Mouse (Mus musculus): ENCODE measurements around the gene Cse1l. TPM values are rescaled to one million over a fixed set of nuclear protein-coding genes. Genes with fewer than 3 reads are reported as not detected.
A peak's percentile ranks its signal among the peaks of the same experiment; 100 is the strongest.

Cse1l gene
- 10 to 100 TPM; 56.4 to 77.0 TPM for total RNA-seq (2021)
- polyA plus RNA-seq (2012; rRNA removed): 8.9 and 12.6 TPM in 2 replicates
- long read RNA-seq, transcript Cse1l-201 (25 exons, 3,641 nt): major isoform, 19 of 23 reads
- long read RNA-seq, partial matches to known transcripts: 2 of 23 reads
- long read RNA-seq, other reads (novel, unspliced or antisense): 2 of 23 reads

DNA sequence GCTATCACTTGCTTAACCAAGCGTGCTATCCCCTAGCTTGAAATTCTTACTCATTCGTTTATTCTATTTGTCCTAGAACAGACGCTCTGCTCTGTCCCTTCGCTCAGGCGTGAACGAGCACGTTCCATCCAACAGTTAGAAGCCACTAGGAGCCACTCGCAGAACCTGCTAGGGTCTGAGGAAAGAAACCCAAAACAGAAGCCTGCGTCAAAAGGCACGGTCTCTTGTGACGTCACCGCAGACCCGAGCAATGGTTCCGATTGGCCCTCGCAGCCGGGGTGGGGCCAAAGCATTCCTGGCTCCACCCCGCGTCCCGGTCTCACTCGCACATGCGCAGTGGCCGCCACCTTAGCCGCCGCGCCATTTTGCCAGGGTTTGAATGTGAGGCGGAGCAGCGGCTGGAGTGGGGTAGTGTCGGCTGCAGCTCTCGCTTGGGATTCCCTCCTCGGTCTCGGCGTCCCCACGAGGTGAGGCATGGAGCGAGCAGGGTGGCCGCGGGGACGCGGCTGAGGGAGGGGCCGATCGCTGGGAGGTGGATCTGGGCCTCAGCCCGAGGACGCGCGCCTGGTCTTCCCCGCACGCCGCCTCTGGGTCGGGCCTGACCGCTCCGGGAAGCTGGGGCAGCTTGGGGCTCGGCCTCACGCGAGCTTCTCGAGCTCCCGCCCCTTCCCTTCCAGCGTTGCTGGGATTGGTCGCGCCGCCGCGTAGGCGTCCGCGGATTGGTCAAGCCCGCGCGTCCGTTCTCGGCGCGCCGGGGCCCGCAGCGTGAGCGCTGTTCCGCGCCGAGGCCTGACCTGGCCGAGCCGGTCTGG is at the start of gene Cse1l:
Gene Cse1l (plus strand): TSS at position 330 of the 812 bp plus-strand sequence.
- DNase-seq: peak; percentile 97

DNA sequence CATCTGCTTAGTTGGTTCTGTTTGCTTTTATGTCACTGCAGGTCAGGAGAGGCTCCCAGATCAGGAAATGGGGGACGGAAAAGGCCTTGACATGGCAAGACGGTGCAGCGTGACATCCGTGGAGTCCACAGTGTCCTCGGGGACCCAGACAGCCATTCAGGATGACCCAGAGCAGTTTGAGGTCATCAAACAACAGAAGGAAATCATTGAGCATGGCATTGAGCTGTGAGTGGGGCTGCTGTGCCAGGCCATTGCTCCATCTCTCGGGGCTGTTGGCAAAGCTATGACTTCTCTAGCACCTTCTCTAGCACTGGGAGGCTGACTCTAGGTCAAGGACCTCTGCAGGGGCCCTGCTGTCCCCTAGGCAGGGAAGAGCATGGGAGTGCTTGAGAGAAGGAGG is 49.5 kb upstream of the Cse1l start:
- peak; percentile 70 for DNase-seq

DNA sequence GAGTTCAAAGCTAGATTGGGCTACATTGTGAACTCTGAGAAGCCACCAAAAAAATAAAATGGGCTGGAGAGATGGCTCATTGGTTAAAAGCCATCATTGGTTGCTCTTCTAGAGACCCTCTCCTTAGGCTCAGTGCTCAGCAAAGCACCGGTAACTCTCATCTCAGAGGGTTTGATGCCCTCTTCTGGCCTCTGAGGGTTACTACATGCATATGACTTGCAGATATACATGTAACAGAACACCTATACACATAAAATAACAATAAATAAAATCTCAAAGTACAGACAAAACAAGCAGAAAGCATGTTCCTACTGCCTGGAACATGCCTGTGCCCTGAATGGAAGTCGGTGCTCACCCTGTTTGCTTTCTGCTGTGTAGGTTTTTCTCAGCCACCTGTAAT is 48.7 kb upstream of the Cse1l start:
- DNase-seq: no peak

GRCm38 (mm10) chr2:166859214-166859613 is 46.6 kb upstream of the Cse1l start:
- DNase-seq: peak; percentile 37

GRCm38 (mm10) chr2:166862505-166862904 is 43.3 kb upstream of the Cse1l start:
- no peak for DNase-seq

DNA sequence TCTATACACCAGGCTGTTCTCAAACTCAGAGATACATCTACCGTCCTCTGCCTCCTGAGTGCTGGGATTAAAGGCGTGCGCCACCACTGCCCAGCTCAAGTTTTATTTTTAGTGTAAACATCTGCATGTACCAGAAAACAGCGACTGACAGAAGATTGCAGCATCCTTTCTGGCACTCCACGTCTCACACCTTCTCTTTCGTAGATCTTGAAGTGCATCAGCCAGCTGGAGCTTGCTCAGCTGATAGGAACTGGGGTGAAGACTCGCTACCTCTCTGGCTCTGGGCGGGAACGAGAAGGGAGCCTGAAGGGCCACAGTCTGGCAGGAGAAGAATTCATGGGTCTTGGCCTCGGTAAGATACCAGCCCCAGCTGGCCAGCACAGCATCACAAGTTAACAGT is 40.4 kb upstream of the Cse1l start:
- DNase-seq: no peak

DNA sequence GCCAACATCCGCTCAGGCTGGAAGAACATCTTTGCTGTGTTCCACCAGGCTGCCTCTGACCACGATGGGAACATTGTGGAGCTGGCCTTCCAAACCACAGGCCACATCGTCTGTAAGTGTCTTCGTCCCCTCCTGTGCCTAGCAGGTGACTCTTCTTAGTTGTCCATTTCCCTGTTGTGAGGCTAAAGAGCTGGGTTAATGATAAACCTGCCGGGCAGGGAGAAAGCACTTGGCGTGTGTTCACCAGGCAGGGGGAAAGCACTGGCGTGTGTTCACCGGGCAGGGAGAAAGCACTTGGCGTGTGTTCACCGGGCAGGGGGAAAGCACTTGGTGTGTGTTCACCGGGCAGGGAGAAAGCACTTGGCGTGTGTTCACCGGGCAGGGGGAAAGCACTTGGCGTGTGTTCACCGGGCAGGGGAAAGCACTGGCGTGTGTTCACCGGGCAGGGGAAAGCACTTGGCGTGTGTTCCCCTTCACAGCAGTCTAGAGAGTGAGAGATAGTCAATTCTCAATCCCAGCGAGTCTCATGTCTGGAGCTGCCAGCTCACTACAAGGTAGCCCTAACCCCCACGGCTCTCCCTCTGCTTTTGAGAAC is 35.5 kb upstream of the Cse1l start:
- DNase-seq: no peak

- DNase-seq: no peak
Measured at GRCm38 (mm10) chr2:166870899-166871298, 34.9 kb upstream of the Cse1l start.

GRCm38 (mm10) chr2:166874675-166875280 is 31.1 kb upstream of the Cse1l start:
- no peak for DNase-seq

DNA sequence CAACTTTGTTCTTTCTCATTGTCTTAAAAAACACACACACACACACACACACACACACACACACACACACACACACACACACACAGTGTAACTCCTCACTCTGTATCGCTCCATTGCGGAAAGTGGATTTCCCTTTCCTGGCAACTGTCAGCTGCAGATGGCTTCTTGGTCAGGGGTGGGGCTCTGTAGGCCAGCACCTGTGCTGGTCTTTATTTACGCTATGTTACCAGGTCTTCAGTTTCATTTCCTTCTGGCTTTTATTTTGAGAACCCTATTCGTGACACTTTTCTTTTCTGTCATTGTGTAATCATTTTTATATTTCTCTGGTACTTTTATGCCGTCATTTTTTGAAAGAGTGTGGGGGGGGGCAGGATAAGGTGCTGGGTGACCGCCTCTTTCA is 30.3 kb upstream of the Cse1l start:
- DNase-seq: no peak

DNA sequence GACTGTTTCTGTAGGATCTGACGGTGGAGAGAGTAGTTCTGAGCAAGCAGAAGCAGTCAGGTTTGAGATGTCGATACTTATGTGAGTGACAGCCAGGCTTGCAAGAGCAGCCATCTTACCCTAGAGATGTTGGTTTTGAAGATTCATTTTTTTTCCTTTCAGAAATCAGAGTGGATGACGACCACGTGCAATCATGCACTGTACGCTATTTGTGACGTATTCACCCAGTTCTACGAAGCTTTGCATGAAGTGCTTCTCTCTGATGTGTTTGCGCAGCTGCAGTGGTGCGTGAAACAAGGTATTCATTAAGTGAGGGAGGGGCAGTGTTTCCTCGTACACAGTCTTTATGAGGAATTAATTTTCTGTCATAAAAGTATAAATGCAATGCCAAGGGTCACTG is 29.5 kb upstream of the Cse1l start:
- no peak for DNase-seq

GRCm38 (mm10) chr2:166885066-166885465 is 20.8 kb upstream of the Cse1l start:
- DNase-seq: peak; percentile 40

DNA sequence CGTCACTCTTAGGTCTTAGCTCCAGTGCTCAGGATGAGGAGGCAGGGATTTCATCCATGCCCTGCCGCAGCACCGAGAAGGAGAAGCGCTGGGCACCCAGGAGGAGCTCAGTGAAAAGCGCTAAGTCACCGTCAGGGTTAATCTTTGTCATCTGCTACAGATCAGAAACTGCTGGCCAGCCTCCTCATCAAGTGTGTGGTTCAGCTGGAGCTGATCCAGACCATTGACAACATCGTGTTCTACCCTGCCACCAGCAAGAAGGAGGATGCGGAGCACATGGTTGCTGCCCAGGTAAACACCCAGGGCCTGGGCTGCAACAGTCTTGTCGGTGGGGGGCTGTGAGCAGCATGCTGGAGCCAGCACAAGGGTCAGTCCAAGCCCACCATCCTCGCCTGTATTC is 20.2 kb upstream of the Cse1l start:
- no peak for DNase-seq

DNA sequence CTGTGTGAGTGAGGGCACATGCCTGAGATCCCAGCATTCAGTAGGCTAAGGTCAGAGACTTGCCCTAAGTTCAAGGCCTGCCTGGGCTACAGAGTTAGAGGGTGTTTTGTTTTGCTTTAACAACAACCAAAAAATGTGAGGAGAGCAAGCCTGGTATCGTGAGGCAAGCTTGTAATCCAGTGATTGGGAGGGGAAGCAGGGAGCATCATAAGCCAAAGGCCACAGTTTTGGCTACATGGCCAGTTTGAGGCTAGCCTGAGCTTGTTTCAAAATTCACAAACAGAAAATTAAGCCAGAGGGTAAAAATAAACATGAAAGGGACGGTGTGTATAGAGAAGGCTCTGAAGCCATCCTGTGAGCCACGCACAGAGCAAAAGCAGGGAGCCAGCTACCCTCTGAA is 19.6 kb upstream of the Cse1l start:
- no peak for DNase-seq

DNA sequence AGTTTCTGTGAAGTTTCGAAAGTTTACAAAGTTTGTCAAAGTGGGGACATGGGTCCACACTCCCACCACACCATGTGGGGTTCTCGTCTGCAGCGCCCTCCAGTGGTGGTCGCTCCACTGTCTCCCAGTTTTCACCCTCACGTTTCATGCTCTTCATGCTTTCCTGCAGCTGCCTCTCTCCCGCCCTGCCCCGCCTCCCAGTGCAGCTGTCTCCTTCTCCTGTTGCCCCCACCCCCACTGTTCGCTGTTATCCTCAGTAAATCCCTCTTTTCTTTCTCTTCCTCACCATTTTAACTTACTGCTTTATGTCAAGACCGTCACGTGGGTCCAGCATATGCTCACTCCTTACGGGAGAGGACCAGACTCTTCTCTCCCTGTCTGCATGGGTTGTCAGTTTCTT is 18.0 kb upstream of the Cse1l start:
- DNase-seq: no peak

DNA sequence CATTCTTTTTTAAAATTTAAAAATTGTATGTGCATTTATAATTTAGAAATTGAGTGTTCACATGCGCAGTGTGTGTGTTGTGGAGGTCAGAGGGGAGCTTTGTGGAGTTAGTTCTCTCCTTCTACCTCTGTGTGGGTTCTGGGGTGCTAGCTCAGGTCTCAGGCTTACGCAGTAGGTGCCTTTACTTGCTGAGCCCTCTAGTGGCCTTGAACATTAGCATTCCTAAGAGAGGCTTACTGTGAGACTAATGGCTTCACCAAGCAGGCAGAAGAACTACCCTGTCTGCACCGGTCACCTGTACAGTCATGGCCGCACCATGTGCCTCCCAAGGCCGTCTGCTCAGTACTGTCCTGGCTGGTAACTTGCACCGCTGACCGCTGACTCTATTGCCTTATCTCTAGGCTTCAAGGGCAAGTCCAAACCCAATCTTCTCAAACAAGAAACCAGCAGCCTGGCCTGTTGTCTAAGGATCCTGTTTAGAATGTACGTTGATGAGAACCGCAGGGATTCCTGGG is 14.4 kb upstream of the Cse1l start:
- DNase-seq: peak; percentile 71

DNA sequence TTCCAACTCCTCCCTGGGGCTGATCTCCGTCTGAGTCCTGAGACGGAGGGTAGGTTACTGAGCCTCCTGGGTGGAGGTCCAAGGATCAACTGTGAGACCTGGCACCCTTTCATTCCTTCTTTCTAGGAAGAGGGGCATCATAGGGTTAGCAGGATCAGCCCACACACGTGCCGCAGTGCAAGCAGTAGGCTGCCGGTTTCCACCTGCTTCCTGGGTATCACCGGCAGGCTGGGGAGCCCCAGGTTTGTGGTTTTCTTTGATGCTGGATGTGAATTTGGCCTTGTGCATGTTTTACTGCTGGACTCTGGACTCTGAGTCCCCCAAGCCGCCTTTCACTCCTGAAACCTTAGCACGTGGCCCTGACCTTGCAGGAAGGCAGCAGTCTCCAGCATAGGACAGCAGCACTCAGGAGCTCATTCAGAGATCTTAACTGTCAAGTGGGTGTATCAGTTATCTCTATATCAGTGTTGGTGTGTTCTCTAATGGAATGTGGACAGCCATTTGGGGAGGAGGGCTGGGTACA is 13.6 kb upstream of the Cse1l start:
- DNase-seq: no peak

DNA sequence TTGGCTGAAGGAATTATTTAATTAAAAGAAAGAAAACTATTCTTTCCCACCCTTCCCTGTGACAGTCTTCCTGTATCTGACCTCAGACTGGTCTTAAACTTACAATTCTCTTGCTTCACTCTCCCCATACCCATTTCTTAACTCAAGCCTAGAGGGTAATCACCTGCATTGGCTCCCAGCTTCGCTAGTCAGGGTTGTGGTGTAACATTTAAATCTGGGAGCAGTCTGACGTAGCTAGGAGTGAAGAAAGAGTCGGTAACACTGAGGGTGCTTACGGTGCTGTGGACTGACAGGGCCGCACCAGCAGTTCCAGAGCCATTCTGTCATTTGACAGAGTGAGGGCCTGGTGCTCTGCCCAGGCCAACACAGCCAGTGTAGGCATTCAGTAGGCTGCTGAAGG is 12.8 kb upstream of the Cse1l start:
- no peak for DNase-seq

- no peak for DNase-seq
Measured at GRCm38 (mm10) chr2:166896368-166896767, 9.5 kb upstream of the Cse1l start.

GRCm38 (mm10) chr2:166896974-166897373 is 8.9 kb upstream of the Cse1l start:
- DNase-seq: no peak

DNA sequence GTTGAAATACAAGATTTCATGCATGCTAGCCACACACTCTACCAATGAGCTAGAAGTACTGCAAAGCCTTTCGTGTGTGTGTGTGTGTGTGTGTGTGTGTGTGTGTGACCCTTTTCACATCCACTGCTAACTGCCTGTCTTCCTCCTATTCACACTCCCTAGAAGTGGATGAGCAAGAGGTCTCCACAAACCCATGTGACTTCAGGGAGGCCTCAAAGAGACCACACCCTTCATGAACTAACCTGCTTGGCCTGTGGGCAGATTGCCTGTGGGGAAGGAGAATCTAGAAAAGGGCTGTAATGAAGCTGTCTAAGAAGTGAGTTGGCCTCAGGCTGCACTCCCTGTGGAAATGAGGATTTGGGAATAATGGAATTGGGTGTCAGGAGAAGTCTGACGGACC is 6.7 kb upstream of the Cse1l start:
- no peak for DNase-seq

- DNase-seq: no peak
Measured at GRCm38 (mm10) chr2:166899746-166900145, 6.1 kb upstream of the Cse1l start.

Measured in adrenal gland, adult 2 months (tissue).